Mouse (Mus musculus): ENCODE measurements around the gene Por.

DNA sequence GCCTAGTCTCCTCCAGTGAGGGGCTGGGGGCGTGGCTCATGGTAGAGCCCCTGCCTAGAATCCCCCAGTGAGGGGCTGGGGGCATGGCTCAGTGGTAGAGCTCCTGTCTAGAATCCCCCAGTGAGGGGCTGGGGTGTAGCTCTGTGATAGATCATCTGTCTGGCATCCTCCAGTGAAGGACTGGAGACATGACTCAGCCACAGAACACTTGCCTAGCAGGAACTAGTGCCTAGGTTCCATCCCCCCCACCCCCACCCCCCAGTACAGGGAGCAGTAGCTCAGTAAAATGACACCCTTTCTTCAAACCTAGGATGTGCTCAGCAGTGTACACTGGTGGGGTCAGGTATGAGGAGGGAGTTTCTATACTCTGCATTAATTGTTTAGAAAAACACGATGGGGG, 1.0 kb downstream of the Por start:
- TF ChIP-seq CTCF (conservative IDR thresholded peaks at IDR 0.05; ENCODE audit: insufficient read depth, insufficient read length, low read depth, low read length) (no peak), POLR2A (IDR thresholded peaks at IDR 0.05; ENCODE audit: low read depth, low read length) (no peak)

All from kidney, adult 2 months (tissue).